Mouse (Mus musculus): ENCODE data around the gene Tnxb. TPM values are rescaled to one million over a fixed set of nuclear protein-coding genes. Genes with fewer than 3 reads are reported as not detected.
"Not testable (repeated sequence)": the region's sequence is repeated elsewhere in the genome, so short reads cannot be mapped to it uniquely, and the experiment has no call there.

The Tnxb gene
- total RNA-seq, 2 experiments from 2014 or later, result 48.6 to 56.7 TPM

DNA sequence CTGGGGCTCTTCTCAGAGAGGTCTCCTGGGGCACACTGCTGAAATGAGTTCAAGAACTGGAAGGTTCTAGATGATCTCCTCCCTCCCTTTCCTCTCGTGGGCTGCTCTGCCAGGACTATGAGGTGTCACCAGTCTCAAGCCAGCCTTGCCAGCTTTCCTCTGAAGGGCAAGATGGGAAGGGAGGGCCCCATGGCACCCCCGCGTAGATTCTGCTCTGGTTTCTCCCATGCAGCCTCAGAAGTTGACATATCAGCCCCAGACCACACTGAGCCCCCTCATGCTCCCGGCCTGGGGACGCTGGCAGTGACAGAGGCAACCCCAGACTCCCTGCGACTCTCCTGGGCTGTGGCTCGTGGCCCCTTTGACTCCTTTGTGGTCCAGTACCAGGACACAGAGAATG is 45.1 kb downstream of the Tnxb start:
- intact Hi-C loops (cut with DNase I), result loop anchor here (2.0 to 10.0 kb wide), 2 partner anchors 83 to 91 kb away; partner anchors contain the start of genes Ppt2 and Prrt1
- not testable (repeated sequence) for DNase-seq

DNA sequence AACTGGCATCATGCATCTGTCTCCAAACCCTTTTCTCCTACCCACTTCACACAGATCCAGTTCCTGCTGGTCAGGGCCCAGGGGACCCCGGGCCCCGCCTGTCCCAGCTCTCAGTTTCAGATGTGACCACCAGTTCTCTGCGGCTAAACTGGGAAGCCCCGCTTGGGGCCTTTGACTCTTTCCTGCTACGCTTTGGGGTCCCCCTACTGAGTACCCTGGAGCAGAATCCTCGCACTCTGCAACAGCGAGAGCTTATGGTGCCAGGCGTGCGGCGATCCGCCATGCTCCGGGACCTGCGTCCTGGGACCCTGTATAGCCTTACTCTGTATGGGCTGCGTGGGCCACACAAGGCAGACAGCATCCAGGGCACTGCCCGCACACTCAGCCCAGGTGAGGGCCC is 45.9 kb downstream of the Tnxb start:
- DNase-seq, result no peak
- intact Hi-C loops (cut with DNase I), result loop anchor here (10.0 kb wide), 1 partner anchor 91 kb away; the partner anchor contains the start of genes Ppt2 and Prrt1

DNA sequence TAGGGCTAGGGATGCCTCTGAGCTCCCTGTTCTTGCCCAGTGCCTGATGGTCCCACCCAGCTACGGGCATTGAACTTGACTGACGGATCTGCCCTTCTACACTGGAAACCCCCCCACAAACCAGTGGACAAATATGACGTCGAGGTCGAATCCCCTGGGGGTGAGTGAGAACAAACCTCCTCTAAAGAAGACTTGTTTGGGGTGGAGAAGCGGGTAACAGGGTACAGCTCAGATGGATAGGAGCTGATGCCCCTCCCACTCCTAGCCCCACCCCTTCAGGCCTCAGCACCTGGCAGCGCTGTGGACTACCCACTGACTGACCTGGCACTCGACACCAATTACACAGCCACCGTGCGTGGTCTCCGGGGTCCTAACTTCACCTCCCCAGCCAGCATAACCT is 47.1 kb downstream of the Tnxb start:
- DNase-seq, result no peak
- intact Hi-C loops (cut with DNase I), result loop anchor here (10.0 kb wide), 1 partner anchor 93 kb away; the partner anchor contains the start of genes Ppt2 and Prrt1

DNA sequence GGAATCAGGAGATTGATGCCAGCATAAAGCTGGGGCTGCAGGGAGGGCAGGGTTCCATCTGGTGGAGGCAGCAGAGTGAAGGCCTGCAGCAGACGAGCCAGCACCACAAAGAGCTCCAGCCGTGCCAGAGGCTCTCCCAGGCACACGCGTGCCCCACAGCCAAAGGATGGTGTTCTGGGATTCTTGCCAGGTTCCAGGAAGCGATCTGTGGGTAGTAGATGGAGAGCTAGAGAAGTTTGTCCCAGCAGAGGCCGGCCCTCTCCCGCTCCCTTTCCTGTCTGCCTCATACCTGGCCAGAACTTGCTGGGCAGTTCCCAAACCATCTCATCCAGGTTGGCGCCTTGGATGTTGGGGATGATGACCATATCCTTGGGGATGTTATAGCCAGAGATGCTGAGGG is 49.6 kb downstream of the Tnxb start:
- intact Hi-C loops (cut with DNase I), result loop anchor here (10.0 kb wide), 1 partner anchor 95 kb away; the partner anchor contains the start of genes Ppt2 and Prrt1
- not testable (repeated sequence) for DNase-seq

DNA sequence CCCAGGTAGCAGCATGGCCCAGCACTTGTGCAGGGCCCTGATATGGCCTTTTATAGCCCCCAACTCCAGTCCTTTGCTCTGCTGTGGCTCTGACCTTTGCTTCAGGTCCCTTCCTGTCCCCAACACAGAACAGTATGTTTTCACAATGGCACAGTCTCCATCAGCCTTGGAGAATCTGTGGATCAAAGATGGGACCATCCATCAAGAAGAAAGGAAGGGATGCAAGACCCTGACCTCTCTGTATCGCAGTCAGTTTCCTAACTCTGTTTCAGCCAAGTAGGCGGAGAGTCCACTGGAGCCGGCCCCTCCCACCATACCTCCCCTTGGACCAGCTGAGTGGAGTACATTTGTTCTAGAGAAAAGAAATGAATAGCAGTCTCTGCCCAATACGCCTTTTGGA is 51.9 kb downstream of the Tnxb start:
- intact Hi-C loops (cut with DNase I); DNase-seq: not testable (repeated sequence)

DNA sequence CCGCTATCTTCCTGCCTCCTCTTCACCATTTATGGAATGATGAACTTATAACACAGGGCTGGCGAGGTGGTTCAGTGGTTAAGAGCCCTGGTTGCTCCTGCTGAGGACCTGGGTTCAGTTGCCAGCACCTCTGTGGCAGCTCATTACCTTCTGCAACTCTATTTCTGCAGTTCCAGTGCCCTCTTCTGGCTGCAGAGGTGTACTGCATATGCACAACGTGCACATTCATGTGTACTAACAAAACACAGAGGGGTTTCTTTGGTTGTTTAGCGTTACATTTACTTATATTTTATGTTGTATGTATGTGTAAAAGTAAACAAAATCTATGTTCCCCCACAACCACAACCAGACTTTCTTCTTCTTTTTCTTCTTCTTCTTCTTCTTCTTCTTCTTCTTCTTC is 52.7 kb downstream of the Tnxb start:
- intact Hi-C loops (cut with DNase I), result no loop called here

DNA sequence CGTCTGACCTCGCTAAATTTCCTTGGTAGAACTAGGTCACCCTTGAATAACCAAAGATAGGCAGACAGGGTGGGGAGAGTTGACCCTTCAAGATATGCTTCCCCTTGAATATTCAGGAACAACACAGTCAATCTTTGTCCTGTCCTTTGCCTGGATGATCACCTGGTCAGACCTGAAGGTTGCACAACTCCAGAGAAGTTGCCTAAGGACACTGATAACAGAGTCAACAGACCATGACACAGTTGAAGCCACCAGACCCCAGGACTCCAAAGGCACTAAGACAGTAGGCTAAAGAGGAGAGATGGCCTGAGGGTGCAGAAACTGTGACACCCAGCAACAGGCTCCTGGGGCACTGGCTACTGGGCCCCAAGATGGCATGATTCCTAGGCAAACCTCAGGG is 57.6 kb downstream of the Tnxb start:
- no peak for DNase-seq
- intact Hi-C loops (cut with DNase I), result no loop called here

More for the DNA sequence above, 52.7 kb downstream of the Tnxb start:
- no peak for DNase-seq

DNA sequence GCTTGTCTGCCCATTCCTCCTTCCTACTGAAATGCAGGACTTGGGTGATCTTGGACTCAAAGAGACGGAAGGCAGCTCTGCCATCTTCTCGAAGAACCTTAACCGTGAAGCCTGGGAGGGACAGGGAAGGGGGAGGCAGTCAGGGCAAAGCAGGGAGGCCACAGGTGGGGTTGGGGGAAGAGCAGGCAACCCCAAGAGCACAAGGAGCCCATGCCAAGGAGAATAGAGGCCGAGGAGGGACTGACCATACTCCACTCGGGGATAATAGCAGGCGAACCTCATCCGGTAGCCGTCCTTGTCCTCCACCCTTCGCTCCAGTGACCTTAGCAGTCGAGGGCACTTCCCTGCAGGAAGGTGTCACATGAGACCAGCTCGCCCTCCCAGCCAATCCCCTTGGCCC is 58.8 kb downstream of the Tnxb start:
- intact Hi-C loops (cut with DNase I); DNase-seq: not testable (repeated sequence)

DNA sequence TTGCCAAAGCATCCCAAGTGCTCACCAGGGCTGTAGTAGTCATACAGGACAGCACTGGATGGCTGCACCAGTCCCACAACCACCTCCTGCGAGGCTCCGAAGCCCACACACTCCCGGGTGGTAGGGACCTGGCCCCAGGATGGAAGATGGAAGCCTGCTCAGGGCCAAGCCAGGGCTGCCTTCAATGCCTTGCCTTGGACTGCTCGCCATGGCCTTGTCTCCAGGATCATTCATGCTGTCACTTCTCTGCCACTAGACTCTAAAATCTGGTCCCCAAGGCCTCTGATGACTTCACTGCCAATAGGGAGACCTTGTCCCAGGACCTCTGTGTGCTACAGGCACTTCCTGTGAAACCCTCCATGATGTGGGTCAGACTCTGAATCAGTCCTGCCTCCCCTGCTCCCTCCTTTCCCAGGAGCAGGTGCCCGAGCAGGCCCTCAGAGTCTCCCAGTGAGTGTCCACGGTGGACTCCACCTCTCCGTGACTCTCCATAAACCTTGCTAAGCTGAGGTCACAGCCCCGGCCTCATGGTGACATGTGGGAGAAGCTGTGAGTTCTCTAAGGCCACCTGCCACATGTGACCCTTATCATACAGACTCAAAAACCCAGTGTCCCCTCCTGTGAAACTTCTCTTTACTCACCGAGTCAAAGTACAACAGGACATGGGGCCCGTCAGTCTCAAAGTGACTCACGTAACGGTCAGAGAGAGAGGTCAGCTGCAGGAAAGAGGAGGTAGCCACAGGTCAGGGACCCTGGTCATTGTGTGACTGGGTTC is 59.6 kb downstream of the Tnxb start:
- DNase-seq, result not testable (repeated sequence)
- intact Hi-C loops (cut with DNase I), result loop anchor here (5.0 kb wide), 1 partner anchor 82 kb away; no protein-coding TSS in a partner anchor

DNA sequence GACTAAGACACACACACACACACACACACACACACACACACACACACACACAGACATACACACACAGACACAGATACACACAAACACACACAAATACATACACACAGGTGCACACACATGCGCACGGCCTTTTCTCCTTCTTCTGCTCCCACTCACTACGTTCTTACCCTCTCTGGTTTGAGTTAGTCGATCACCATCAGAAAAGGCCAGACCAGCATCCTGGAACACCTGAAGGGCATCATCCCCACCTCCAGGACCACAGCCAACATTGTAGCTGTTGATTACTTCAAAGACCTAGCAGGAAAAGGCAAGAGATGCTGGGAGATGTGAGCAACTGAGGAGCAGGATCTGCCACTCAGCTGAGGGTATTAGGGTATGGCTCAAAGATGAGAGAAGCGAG is 67.1 kb downstream of the Tnxb start:
- intact Hi-C loops (cut with DNase I); DNase-seq: not testable (repeated sequence)

DNA sequence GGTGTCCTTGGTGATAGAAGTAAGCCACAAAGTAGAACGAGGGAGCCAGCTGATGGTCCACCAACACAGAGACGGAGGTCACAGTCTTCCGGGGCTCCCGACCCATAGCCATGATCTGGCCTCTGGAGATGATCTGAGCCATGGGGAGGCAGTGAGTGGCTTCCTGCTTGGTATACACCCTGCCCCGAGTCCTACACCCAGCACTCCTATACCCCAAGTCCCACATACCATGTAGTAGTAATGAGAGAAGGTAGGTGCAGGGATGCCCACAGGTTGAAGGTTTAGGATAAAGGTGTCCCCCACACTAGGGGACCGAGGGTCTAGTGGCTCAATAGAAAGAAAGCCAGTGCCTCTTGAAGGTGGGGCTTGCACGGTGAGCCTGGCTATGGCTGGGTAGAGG is 69.4 kb downstream of the Tnxb start:
- DNase-seq; intact Hi-C loops (cut with DNase I): not testable (repeated sequence)

DNA sequence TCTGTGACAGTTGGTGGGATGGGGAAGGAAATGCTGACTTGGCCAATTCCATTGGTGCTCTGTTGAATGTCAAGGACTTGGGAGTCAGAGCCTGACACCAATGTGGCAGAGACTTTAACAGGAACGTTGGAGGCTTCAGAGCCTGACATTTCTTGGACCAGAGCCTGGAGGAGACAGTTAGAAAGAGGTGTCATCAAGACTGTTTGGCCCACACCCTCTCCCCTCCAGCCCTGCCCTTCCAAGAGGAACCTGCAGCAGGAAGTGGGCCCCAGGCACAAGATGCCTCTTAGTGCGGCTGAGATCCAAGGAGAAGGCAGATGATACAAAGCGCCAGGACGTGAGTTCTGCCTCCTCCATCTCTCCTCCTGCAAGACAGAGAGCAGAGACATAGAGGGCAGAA is 69.9 kb downstream of the Tnxb start:
- intact Hi-C loops (cut with DNase I), result no loop called here
- DNase-seq, result no peak

DNA sequence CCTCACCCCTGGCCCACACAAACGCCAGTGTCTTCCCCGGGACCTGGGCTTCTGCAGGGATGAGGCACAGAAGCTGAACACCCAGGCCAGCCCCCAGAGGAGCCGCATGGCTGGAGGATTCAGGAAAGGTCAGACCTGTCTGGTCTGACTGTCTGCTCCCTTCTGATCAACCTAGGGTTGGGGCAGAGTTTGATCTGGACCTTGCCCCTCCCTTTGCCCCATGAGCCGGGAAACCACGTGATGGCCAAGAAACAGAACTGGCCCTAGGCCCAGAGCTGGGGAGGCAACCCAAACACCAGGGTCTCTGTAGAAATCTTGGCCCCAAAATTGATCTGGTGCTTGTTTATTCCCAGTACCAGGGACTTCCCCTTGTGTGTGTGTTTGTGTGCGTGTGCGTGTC is 73.4 kb downstream of the Tnxb start, which contains the start of gene C4b:
Gene C4b (minus strand): TSS at position 164 of the 400 bp plus-strand sequence.
- intact Hi-C loops (cut with DNase I), result no loop called here
- DNase-seq, result no peak

DNA sequence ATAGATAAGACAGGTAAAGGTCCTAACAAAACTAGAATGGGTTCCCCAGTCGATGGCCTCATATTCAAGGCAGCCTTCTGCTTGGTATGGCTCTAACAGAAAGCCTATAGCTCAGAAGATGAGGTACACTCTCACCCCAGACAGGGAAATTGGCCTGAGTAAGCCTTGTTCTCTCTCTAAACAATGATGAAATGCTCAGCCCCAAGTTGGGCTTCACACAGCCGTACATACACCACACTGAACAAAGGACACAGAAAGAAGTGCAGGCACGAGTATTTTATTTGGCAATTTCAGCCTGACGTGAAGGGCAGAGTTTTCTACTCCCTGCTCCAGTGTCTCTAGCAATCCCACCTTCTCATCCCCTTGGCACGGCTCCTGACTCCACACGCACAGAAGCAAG is 73.9 kb downstream of the Tnxb start:
- DNase-seq, result no peak
- intact Hi-C loops (cut with DNase I), result no loop called here

DNA sequence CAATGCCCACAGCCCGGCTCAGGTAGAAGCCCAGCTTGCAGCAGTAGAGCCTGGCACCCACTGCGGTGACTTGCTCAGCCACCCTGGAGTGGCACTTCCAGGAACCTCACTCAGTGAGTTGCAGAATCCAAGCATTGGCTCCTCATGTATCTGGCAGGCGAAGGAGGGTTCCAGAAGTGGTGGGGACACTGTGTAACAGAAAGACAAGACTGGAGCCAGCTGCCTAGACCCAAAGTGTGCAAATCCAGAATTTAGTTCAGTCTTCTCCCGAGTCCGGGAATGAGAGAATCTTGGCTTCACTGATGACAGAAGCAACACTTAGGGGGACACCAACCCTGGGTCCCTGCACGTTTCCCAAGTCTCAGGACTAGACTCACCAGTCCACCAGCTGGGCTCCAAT is 74.3 kb downstream of the Tnxb start:
- DNase-seq; intact Hi-C loops (cut with DNase I): not testable (repeated sequence)

DNA sequence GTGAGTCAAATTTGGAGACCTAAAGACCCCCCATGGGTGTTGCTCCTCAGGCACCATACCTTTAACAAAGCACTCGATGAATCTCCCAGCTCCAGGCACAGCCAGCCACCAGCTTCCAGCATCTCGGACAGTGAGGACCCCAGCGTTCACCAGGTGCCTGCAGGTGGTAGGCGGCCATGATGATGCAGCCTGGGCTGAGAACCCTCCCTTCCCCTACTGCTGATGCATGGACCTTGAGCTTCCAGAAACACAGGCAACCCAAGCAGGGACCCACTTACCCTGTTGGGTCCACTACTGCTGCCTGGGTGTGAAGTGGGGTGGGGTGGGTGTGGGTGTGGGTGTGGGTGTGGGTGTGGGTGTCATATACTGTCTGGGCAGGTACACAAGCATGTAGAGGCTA is 74.8 kb downstream of the Tnxb start:
- intact Hi-C loops (cut with DNase I); DNase-seq: not testable (repeated sequence)

DNA sequence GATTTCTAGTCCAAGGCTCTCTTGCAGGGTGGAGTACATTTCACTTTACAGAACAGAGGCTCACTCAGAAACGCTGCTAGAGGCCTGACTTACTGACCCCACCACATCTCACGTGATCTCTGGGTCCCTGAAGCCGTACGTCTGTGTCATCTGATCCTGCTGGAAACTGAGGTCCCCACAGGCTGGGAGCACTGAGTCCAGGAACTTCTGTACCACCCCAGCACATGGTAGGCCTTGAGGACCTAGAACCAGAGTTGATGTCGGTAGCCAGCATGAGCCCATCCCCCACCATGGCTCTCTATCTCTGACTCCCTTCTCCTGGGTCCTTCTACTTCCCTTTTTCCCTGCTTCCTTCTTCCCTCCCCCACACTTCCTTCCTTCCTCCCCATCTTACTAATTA is 76.2 kb downstream of the Tnxb start:
- no peak for DNase-seq
- intact Hi-C loops (cut with DNase I), result no loop called here

DNA sequence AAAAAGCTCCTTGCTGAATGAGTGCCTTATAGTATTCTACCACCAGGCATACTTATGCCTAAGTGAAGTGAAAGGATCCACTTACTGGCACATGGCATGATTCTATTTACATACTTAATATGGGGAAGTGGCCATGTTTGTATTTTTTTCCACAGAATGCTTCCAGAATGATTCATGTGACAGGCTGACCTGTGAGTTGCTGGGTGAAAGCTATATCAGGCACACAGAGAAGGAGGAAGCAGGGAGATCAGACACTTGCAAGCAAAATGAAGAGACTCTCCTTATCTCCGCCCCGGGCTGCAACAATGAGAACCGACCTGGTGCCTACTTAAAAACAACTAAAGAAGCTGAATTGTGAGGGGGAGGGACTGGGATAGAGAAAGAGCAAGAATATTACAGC is 91.1 kb downstream of the Tnxb start:
- intact Hi-C loops (cut with DNase I), result no loop called here
- no peak for DNase-seq
